In genomic region chr1:125450282-125451000, GRCm38 (mm10) we compare ENCODE assay signal across 31 mouse cellular contexts. TPM values are rescaled to one million over a fixed set of nuclear protein-coding genes. Genes with fewer than 3 reads are reported as not detected.
DNase-seq lines count a peak whose midpoint lies in the region; ATAC-seq and TF ChIP-seq lines count a peak whose summit lies in the region.
"Had no signal": no experiment of that assay in that cellular context is flagged by ENCODE, and none has a peak within 500 bp of the region (broad histone marks: within the 10 kb centered on the region; RNA-seq: fewer than 3 reads in every experiment).

No protein-coding gene starts in this region.

- no peak overlapping the region for H3K9ac ChIP-seq in intestine, embryonic 16.5 days (ENCODE audit: low read depth, low read length)
- no peak overlapping the region for H3K9ac ChIP-seq in stomach, embryonic 16.5 days (ENCODE audit: low read length)
- no peak overlapping the region for H3K9ac ChIP-seq in liver, embryonic 11.5 days (ENCODE audit: low read depth, low read length)
- H3K9ac ChIP-seq: embryonic facial prominence, embryonic 15.5 days; kidney, embryonic 15.5 days; liver, embryonic 13.5 days; midbrain, embryonic 13.5 days; neural tube, embryonic 15.5 days had no signal

- no peak overlapping the region for H3K4me3 ChIP-seq in layer of hippocampus, adult 2 months
- no peak overlapping the region for H3K4me3 ChIP-seq in intestine, embryonic 16.5 days (ENCODE audit: low read length)
- no peak overlapping the region for H3K4me3 ChIP-seq in stomach, embryonic 16.5 days (replicated peaks; ENCODE audit: low read length)
- H3K4me3 ChIP-seq in liver, embryonic 11.5 days (ENCODE audit: low read depth, low read length), result no peak overlapping the region
- H3K4me3 ChIP-seq: embryonic facial prominence, embryonic 10.5 days; embryonic facial prominence, embryonic 15.5 days; heart, adult 2 months; hindbrain, embryonic 10.5 days; kidney, embryonic 15.5 days; liver, embryonic 13.5 days; megakaryocyte, embryonic 14.5 days; midbrain, embryonic 13.5 days; neural tube, embryonic 15.5 days had no signal

- peak in 1 of 2 experiments; percentile 32 for DNase-seq in layer of hippocampus, adult 2 months (ENCODE audit: low spot score in 2 of 2)
- DNase-seq in layer of hippocampus, adult 9-10 months (ENCODE audit: low spot score), result no peak
- DNase-seq in brain, adult 2 months (ENCODE audit: low read depth, low spot score), result peak; percentile 24
- no peak for DNase-seq in kidney, adult 8-10 months
- no peak for DNase-seq in liver, embryonic 11.5 days (ENCODE audit: low spot score)
- DNase-seq: adrenal gland, postnatal 25 days; cerebellum, adult 2 months; cerebellum, postnatal 14 days; gastrocnemius, postnatal 36 days; heart, adult 2 months; heart, postnatal 14 days; kidney, adult 11 months; kidney, postnatal 25 days; left cerebral cortex, postnatal 4 days; liver, embryonic 13.5 days; lung, adult 18-20 months; lung, postnatal 4 days; retina, postnatal 1 day; right cerebral cortex, postnatal 25 days had no signal

- H3K4me1 ChIP-seq in intestine, embryonic 16.5 days (ENCODE audit: control insufficient read depth, insufficient read depth, low read length), result no peaks in the 10 kb centered on the region
- H3K4me1 ChIP-seq in stomach, embryonic 16.5 days (ENCODE audit: control insufficient read depth, insufficient read depth, low read length), result no peaks in the 10 kb centered on the region
- no peaks in the 10 kb centered on the region for H3K4me1 ChIP-seq in liver, embryonic 11.5 days (replicated peaks; ENCODE audit: control insufficient read depth, insufficient read depth, low read length)
- H3K4me1 ChIP-seq: embryonic facial prominence, embryonic 10.5 days; embryonic facial prominence, embryonic 15.5 days; kidney, embryonic 15.5 days; liver, embryonic 13.5 days had no signal

- 75% methylated on average over 4 of the region's 4 CpGs for WGBS in intestine, embryonic 16.5 days
- 75% methylated on average over 4 of the region's 4 CpGs for WGBS in stomach, embryonic 16.5 days
- 86% methylated on average over 4 of the region's 4 CpGs for WGBS in liver, embryonic 11.5 days

- TF ChIP-seq CTCF in layer of hippocampus, adult 2 months (conservative IDR thresholded peaks at IDR 0.05), result no peak

- no peaks in the 10 kb centered on the region for H3K9me3 ChIP-seq in intestine, embryonic 16.5 days (ENCODE audit: control insufficient read depth, low read length)
- H3K9me3 ChIP-seq in stomach, embryonic 16.5 days (replicated peaks; ENCODE audit: control insufficient read depth, low read length), result no peaks in the 10 kb centered on the region
- no peaks in the 10 kb centered on the region for H3K9me3 ChIP-seq in liver, embryonic 11.5 days (ENCODE audit: control insufficient read depth, low read length)
- H3K9me3 ChIP-seq: embryonic facial prominence, embryonic 15.5 days; hindbrain, embryonic 10.5 days; kidney, embryonic 15.5 days; liver, embryonic 13.5 days; midbrain, embryonic 13.5 days; neural tube, embryonic 15.5 days had no signal

- ATAC-seq in intestine, embryonic 16.5 days, result peak; percentile 82
- ATAC-seq in stomach, embryonic 16.5 days (ENCODE audit: insufficient read depth, low FRiP score), result no peak
- no peak for ATAC-seq in liver, embryonic 11.5 days (replicated peaks; ENCODE audit: low FRiP score)
- ATAC-seq: forebrain, embryonic 14.5 days; hindbrain, postnatal 0 days; lung, postnatal 0 days; midbrain, embryonic 13.5 days had no signal

- no peak overlapping the region for H3K4me2 ChIP-seq in intestine, embryonic 16.5 days (ENCODE audit: low read depth, low read length)
- H3K4me2 ChIP-seq in stomach, embryonic 16.5 days (ENCODE audit: low read depth, low read length), result no peak overlapping the region
- no peak overlapping the region for H3K4me2 ChIP-seq in liver, embryonic 11.5 days
- H3K4me2 ChIP-seq: embryonic facial prominence, embryonic 15.5 days; kidney, embryonic 15.5 days; liver, embryonic 13.5 days; midbrain, embryonic 13.5 days; neural tube, embryonic 15.5 days had no signal

- peak overlapping the region; percentile 74 for H3K27ac ChIP-seq in layer of hippocampus, adult 2 months
- no peak overlapping the region for H3K27ac ChIP-seq in intestine, embryonic 16.5 days (ENCODE audit: low read length)
- H3K27ac ChIP-seq in stomach, embryonic 16.5 days (ENCODE audit: low read length), result peak overlapping the region; percentile 4; the same call in 1 of the 2 replicates
- no peak overlapping the region for H3K27ac ChIP-seq in liver, embryonic 11.5 days (ENCODE audit: low read depth, low read length)
- H3K27ac ChIP-seq: embryonic facial prominence, embryonic 10.5 days; embryonic facial prominence, embryonic 15.5 days; heart, adult 2 months; hindbrain, embryonic 10.5 days; hindbrain, postnatal 0 days; kidney, embryonic 15.5 days; liver, embryonic 13.5 days; midbrain, embryonic 13.5 days; neural tube, embryonic 15.5 days had no signal

- H3K27me3 ChIP-seq in intestine, embryonic 16.5 days (replicated peaks; ENCODE audit: control insufficient read depth, insufficient read depth, low read length), result no peaks in the 10 kb centered on the region
- no peaks in the 10 kb centered on the region for H3K27me3 ChIP-seq in stomach, embryonic 16.5 days (ENCODE audit: control insufficient read depth, insufficient read depth, low read length)
- no peaks in the 10 kb centered on the region for H3K27me3 ChIP-seq in liver, embryonic 11.5 days (replicated peaks; ENCODE audit: control insufficient read depth, insufficient read depth, low read length)
- H3K27me3 ChIP-seq: embryonic facial prominence, embryonic 15.5 days; kidney, embryonic 15.5 days; liver, embryonic 13.5 days; megakaryocyte, embryonic 14.5 days; midbrain, embryonic 13.5 days; neural tube, embryonic 15.5 days had no signal

- H3K36me3 ChIP-seq in intestine, embryonic 16.5 days (ENCODE audit: control insufficient read depth, insufficient read depth, low read length), result no peaks in the 10 kb centered on the region
- no peaks in the 10 kb centered on the region for H3K36me3 ChIP-seq in stomach, embryonic 16.5 days (ENCODE audit: control insufficient read depth, insufficient read depth, low read length)
- no peaks in the 10 kb centered on the region for H3K36me3 ChIP-seq in liver, embryonic 11.5 days (ENCODE audit: control insufficient read depth, insufficient read depth, low read length)
- H3K36me3 ChIP-seq: embryonic facial prominence, embryonic 10.5 days; embryonic facial prominence, embryonic 15.5 days; hindbrain, embryonic 10.5 days; kidney, embryonic 15.5 days; liver, embryonic 13.5 days; midbrain, embryonic 13.5 days; neural tube, embryonic 15.5 days had no signal

RNA-seq across cellular contexts. Expression of gene Actr3, which starts 14.9 kb away (rescaled TPM):
- total RNA-seq in layer of hippocampus, adult 2 months (2021), result 100 to 1,000 TPM; 352 to 359 TPM
- 354 and 361 TPM in 2 replicates for polyA plus RNA-seq in intestine, embryonic 16.5 days (2015; fragmentation: Nextera tagmentation; extraction: Ambion mirVana)
- 356 and 390 TPM in 2 replicates for polyA plus RNA-seq in stomach, embryonic 16.5 days (2015; fragmentation: Nextera tagmentation; extraction: Ambion mirVana)
- polyA plus RNA-seq in liver, embryonic 11.5 days (2014; fragmentation: Nextera tagmentation; extraction: Ambion mirVana), result 245 and 281 TPM in 2 replicates

Comparison
In these comparisons a context has a peak if more than half of its experiments do, and no peak if none do; other contexts are left out.
1. H3K27ac ChIP-seq: peak in layer of hippocampus, adult 2 months (single experiment) and stomach, embryonic 16.5 days (single experiment); none in intestine, embryonic 16.5 days (single experiment) and liver, embryonic 11.5 days (single experiment).